Mouse (Mus musculus) T-helper 2 cell (primary cell): ENCODE results near the gene Tent5d.

Experiments used
- in situ Hi-C: fragments of 300-600 bp; cut with MboI, MseI; formaldehyde crosslinking; loops from one replicate; pipeline ENCODE4 v1.15.1; 2025; ENCODE audit warnings: high pct_unique_total_duplicates

The Tent5d gene

GRCm38 (mm10) chrX:107792290-107792689, at the start of gene Tent5d:
Tent5d (plus strand) TSS chrX:107792590.
- in situ Hi-C loops = no loop called here

- in situ Hi-C loops = no loop called here
Observed at GRCm38 (mm10) chrX:107767896-107768295, 24.5 kb upstream of the Tent5d start.

GRCm38 (mm10) chrX:107790136-107790535, 2.3 kb upstream of the Tent5d start:
- in situ Hi-C loops = no loop called here

DNA sequence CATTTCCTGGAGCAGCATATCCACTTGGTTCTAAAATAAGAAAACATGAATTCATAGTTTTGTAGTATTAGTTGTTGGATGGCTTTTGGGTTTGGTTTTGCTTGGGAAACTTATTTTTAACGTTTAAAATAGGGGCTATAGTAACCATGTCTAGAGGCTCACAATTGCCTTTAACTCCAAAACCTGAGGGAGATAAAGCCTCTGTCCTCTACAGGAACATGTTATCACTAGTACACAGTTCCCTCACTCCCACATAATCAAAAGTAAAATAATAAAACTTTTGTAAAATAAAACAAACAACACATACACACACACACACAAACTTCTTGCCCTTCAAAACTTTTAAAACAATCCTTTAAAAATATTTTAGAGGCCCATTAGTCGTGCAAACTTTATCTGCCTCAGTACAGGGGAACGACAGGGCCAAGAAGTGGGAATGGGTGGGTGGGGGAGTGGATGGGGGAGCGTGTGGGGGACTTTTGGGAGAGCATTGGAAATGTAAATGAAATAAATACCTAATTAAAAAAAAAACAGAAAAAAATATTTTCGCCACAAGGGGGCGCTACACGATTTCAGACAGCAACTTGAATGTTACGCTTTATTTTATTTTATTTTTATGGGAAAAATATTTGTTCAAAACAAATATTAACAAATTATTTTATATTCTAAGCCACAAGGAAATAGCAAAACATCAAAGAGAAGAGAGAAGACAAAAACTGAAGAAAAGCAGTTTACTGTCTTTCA, 1.5 kb upstream of the Tent5d start:
- in situ Hi-C loops = no loop called here

DNA sequence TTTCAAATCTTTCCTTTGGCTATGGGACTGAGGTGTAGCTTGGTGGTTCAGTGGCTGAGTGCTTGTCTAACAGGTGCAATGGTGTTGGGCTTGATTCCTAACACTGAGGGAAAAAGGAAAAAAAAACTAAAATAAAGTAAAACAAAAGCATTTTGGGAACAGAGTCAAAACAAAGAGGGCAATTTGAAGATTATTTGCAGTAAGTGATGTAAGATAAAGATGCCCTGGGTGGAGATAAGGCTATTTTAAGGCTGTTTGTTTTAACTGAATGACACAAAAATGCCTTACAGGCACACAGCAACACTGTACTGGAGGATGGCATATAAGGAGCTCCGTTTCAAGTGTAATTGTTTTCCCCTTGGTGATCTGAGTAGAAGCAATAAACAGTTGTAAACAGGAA, 3.4 kb downstream of the Tent5d start:
- in situ Hi-C loops = no loop called here

- in situ Hi-C loops = no loop called here
Observed at GRCm38 (mm10) chrX:107796919-107797318, 4.5 kb downstream of the Tent5d start.

GRCm38 (mm10) chrX:107812120-107812519, 19.7 kb downstream of the Tent5d start:
- in situ Hi-C loops = no loop called here

GRCm38 (mm10) chrX:107815502-107816217, 23.3 kb downstream of the Tent5d start:
- in situ Hi-C loops = no loop called here

GRCm38 (mm10) chrX:107816218-107816554, 23.8 kb downstream of the Tent5d start, which contains the start of gene 2610002M06Rik:
2610002M06Rik (minus strand) TSS chrX:107816334.
- in situ Hi-C loops = no loop called here

DNA sequence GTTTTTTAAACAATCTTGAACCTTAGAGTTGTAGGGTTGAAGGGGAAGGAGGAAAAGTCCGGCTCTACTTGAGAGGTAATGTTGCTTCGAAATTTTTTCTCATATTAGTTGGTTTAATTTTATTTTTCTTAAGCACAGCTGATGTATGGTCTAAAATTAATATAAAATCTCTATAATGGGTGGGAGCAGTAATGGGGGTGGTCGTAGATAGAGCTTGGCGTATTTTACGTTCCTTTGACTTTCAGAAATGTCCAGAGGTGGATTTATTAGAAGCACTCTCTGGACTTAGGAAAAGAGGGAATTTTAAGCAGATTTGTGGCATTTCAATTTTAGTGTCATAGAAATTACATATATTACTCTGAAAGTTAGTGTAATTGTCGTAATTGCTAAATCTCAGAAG, 24.3 kb downstream of the Tent5d start:
- in situ Hi-C loops = no loop called here

DNA sequence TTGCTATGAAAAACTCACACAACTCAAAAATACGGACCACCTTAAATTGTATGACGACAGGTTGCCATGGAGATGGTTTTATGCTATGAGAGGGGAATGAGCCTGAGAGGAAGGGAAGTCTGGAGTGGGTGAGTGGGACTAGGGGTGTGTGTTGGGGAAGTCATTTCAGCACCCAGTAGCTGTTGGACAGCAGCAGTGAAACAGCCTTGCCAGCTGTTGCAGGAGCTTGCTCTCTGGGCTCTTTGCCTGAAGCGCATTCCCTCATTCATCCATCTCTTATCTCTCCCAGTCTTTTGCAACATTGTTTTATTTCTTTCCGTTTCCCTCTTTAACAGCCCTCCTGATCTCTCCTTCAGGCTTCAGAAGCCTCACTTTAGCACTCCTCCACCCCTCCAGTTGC, 65.8 kb downstream of the Tent5d start:
- in situ Hi-C loops = no loop called here
